Mouse (Mus musculus) G1E (cell line): ENCODE measurements at regions not wholly inside any gene's neighbourhood (a gene's known extent, or its start where the extent isn't known, plus 50 kb on each side); places are given as distances from the start of the nearest gene placed in this dataset.

Experiments
- CTCF ChIP-seq: IDR thresholded peaks from 2 replicates; pipeline ENCODE4 v1.5.1; 2012; ENCODE audit warnings: low read depth, low read length, inconsistent platforms, mixed read lengths
- GATA1 ChIP-seq: IDR thresholded peaks from 2 replicates; pipeline ENCODE4 v1.6.1; 2012; ENCODE audit warnings: borderline replicate concordance, low read length, inconsistent platforms, mixed read lengths

DNA sequence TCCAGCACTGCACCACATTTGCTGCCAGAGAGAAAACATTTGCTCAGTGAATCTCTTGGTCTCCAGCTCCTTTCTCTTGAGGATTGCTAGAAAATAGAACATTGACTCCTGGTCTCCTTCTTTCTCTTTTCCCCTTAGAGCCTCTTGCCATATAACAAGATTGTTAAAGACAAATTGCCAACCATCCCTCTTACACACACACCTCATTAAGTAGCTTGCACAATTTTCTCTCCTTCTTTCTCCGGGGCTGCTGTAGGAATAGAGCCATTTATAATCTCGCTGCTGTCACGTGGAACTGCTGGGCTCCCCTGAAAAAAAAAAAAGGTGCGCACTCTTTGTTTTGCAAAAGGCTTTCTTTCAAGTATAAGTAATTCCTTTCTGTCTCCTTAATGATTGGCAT is 318.6 kb upstream of the Spred2 start:
- no peak for TF ChIP-seq GATA1
- TF ChIP-seq CTCF = no peak
